Mouse (Mus musculus) thymus, adult 2 months (tissue): ENCODE results near the gene Nav1.

Experiments
- CTCF ChIP-seq: fragments of 200-500 bp; IDR thresholded peaks from 2 replicates; pipeline ENCODE4 v1.5.1; 2012; ENCODE audit warnings: mild to moderate bottlenecking, control low read depth, low read length, moderate library complexity, borderline replicate concordance; ENCODE audit not compliant: control insufficient read depth, poor library complexity, insufficient read depth; ENCODE audit errors: extremely low read depth
- POLR2A ChIP-seq: fragments of 200-500 bp; IDR thresholded peaks from 2 replicates; pipeline ENCODE4 v1.6.1; 2012; ENCODE audit warnings: mild to moderate bottlenecking, low read length, control low read depth, moderate library complexity; ENCODE audit not compliant: control insufficient read depth, poor library complexity, insufficient read depth; ENCODE audit errors: extremely low read depth

DNA sequence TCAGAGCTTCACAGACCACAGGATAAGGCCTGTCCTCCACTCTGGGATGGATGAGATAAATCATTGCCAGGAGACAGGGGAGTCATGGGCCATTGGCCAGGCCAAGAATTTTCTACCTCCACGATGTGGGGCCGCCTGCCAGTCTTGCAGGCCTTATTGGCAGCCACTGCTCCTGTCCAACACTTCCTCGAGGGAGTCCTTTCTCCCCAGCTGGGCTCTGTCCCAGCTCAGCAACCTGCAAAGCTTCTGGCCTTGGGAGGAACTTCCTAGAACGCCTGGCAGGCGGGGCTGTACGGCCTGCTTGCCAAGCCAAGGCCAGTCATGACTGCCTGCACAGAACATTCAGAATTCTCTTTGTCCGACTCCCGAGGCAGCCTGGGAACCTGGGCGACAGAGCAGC lies 58.3 kb downstream of the Nav1 start:
- TF ChIP-seq CTCF (no peak), POLR2A (no peak)
